Mouse (Mus musculus) olfactory bulb, adult 2 months (tissue): ENCODE data around the gene Coq10a.

Source experiments
- CTCF ChIP-seq: fragments of 200-500 bp; IDR thresholded peaks from 2 replicates; pipeline ENCODE4 v1.5.1; 2012; ENCODE audit warnings: low read depth, mild to moderate bottlenecking, low read length, moderate library complexity; ENCODE audit not compliant: insufficient read depth
- POLR2A ChIP-seq: fragments of 200-500 bp; IDR thresholded peaks from 2 replicates; pipeline ENCODE4 v1.6.1; 2012; ENCODE audit warnings: mild to moderate bottlenecking, low read depth, low read length, moderate library complexity; ENCODE audit not compliant: insufficient read depth

- TF ChIP-seq CTCF (no peak), POLR2A (no peak)
Measured at GRCm38 (mm10) chr10:128391850-128392249, 23.1 kb upstream of the Coq10a start.
